Mouse (Mus musculus): ENCODE measurements at regions not wholly inside any gene's neighbourhood (a gene's known extent, or its start where the extent isn't known, plus 50 kb on each side); places are given as distances from the start of the nearest gene placed in this dataset.

DNA sequence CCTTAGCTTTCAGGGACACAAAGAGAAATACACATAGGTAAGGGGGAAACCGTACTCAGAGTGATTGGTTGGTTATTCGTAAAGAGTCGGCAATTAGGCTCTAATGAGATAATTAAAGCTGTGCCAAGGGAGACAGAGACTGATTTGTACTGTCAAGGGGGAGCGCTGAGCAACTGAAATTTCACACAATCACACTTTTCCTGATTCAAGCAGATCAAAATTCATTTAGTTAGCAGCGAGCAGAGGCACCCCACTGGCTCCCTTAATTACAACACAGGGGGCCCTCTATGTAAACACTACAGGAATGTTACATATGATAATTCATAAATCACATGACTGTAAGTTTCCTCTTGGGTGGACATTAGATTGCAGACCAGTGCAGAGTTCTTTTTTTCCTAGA is 180.5 kb downstream of the Phlda1 start:
- H3K79me2 ChIP-seq (ENCODE audit: control insufficient read depth, insufficient read depth, low read length, poor library complexity) = no peaks in the 10 kb centered on the region
- H3K4me1 ChIP-seq (ENCODE audit: control insufficient read depth in 1 of 2, insufficient read depth in 2 of 2, low read length in 2 of 2) = peaks cover 0 to 3% of the 10 kb centered on the region in 2 experiments; a peak in 2 of 4 replicates
- no peaks in the 10 kb centered on the region for H3K9me3 ChIP-seq (replicated peaks; ENCODE audit: insufficient read depth, low read length)
- TF ChIP-seq JUND (IDR thresholded peaks at IDR 0.05; ENCODE audit: low read depth, low read length) (no peak), MAZ (IDR thresholded peaks at IDR 0.05; ENCODE audit: low read depth, low read length) (no peak), NELFE (IDR thresholded peaks at IDR 0.05; ENCODE audit: low read depth, low read length) (no peak), CHD1 (IDR thresholded peaks at IDR 0.05; ENCODE audit: low read depth, low read length) (no peak), MYB (IDR thresholded peaks at IDR 0.05; ENCODE audit: low read depth, low read length) (no peak), USF1 (IDR thresholded peaks at IDR 0.05; ENCODE audit: low read depth, low read length) (no peak)
- H3K27ac ChIP-seq (ENCODE audit: control insufficient read depth, low read depth, low read length) = no peak overlapping the region
- H3K36me3 ChIP-seq (ENCODE audit: control insufficient read depth in 1 of 2, insufficient read depth in 2 of 2, low read length in 2 of 2) = peaks cover 0 to 1% of the 10 kb centered on the region in 2 experiments; a peak in 2 of 4 replicates
- no peak for DNase-seq (ENCODE audit: low read depth, low spot score)
- H3K27me3 ChIP-seq (ENCODE audit: control insufficient read depth in 1 of 2, insufficient read depth in 2 of 2, low read length in 2 of 2) = no peaks in the 10 kb centered on the region; a peak in 1 of 4 replicates
- H3K9ac ChIP-seq (ENCODE audit: control insufficient read depth, low read depth, low read length, poor library complexity, severe bottlenecking) = no peak overlapping the region
- no peak overlapping the region for H3K4me3 ChIP-seq (ENCODE audit: control insufficient read depth in 1 of 2, insufficient read depth in 1 of 2, low read depth in 2 of 2, low read length in 2 of 2)

DNA sequence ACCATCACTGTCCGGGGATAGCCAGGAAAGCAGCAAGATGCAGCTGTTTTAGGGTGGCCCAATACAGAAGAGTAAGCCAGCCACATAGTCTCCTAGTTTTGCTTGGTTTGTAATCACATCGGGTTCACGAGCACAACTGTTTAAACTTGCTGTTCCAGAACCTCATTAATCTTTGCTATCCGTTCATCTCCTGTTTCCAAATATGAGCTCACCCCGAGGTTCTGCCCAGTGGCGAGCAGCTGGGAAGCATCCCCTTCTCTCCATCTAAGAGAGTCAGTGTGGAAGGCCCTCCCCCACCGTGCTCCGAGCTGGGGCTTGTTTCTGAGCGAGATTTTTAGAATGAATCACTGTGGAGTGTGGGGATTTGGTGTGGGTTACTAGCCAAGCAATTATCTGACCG is 183.5 kb downstream of the Phlda1 start:
- Histone ChIP-seq H3K9me3 (replicated peaks; ENCODE audit: insufficient read depth, low read length) (no peaks in the 10 kb centered on the region), H3K4me3 (ENCODE audit: control insufficient read depth in 1 of 2, insufficient read depth in 1 of 2, low read depth in 2 of 2, low read length in 2 of 2) (no peak overlapping the region), H3K79me2 (ENCODE audit: control insufficient read depth, insufficient read depth, low read length, poor library complexity) (no peaks in the 10 kb centered on the region), H3K9ac (ENCODE audit: control insufficient read depth, low read depth, low read length, poor library complexity, severe bottlenecking) (no peak overlapping the region), H3K27me3 (ENCODE audit: control insufficient read depth in 1 of 2, insufficient read depth in 2 of 2, low read length in 2 of 2) (no peaks in the 10 kb centered on the region; a peak in 1 of 4 replicates), H3K27ac (ENCODE audit: control insufficient read depth, low read depth, low read length) (no peak overlapping the region), H3K4me1 (ENCODE audit: control insufficient read depth in 1 of 2, insufficient read depth in 2 of 2, low read length in 2 of 2) (no peaks in the 10 kb centered on the region), H3K36me3 (ENCODE audit: control insufficient read depth in 1 of 2, insufficient read depth in 2 of 2, low read length in 2 of 2) (no peaks in the 10 kb centered on the region)
- no peak for DNase-seq (ENCODE audit: low read depth, low spot score)
- no peak for TF ChIP-seq TAL1 (IDR thresholded peaks at IDR 0.05; ENCODE audit: low read length)
- TF ChIP-seq TBP (IDR thresholded peaks at IDR 0.05; ENCODE audit: low read depth, low read length) = no peak
- TF ChIP-seq SIN3A (IDR thresholded peaks at IDR 0.05; ENCODE audit: low read length) = no peak
- no peak for TF ChIP-seq MAZ (IDR thresholded peaks at IDR 0.05; ENCODE audit: low read depth, low read length)

DNA sequence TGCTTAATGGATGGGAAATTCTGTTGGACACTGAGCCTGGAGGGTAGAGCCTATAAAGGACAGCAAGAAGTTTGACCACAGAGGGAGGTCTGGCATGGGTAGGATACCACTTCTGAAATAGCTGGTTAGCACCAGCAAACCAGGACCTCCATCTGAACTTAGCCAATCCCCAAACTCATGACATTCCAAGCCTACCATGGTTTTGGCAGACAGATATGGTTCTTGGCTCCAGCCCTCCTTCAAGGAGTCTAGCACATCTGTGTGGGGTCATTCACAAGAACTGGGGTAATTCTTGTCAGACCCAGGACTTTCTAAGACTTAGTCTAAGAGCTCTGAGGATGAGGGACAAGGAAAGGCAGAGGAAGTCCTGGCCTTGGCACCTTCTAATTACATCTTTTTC is 187.7 kb downstream of the Phlda1 start:
- Histone ChIP-seq H3K9ac (ENCODE audit: control insufficient read depth, low read depth, low read length, poor library complexity, severe bottlenecking) (no peak overlapping the region), H3K27ac (ENCODE audit: control insufficient read depth, low read depth, low read length) (no peak overlapping the region), H3K27me3 (ENCODE audit: control insufficient read depth in 1 of 2, insufficient read depth in 2 of 2, low read length in 2 of 2) (no peaks in the 10 kb centered on the region; a peak in 2 of 4 replicates), H3K4me1 (ENCODE audit: control insufficient read depth in 1 of 2, insufficient read depth in 2 of 2, low read length in 2 of 2) (no peaks in the 10 kb centered on the region), H3K4me3 (ENCODE audit: control insufficient read depth in 1 of 2, insufficient read depth in 1 of 2, low read depth in 2 of 2, low read length in 2 of 2) (no peak overlapping the region), H3K9me3 (replicated peaks; ENCODE audit: insufficient read depth, low read length) (no peaks in the 10 kb centered on the region), H3K36me3 (ENCODE audit: control insufficient read depth in 1 of 2, insufficient read depth in 2 of 2, low read length in 2 of 2) (no peaks in the 10 kb centered on the region), H3K79me2 (ENCODE audit: control insufficient read depth, insufficient read depth, low read length, poor library complexity) (no peaks in the 10 kb centered on the region)
- DNase-seq (ENCODE audit: low read depth, low spot score) = no peak
- TF ChIP-seq CHD1 (IDR thresholded peaks at IDR 0.05; ENCODE audit: low read depth, low read length) (no peak), TCF12 (IDR thresholded peaks at IDR 0.05; ENCODE audit: low read depth, low read length) (no peak), MYC (IDR thresholded peaks at IDR 0.05; ENCODE audit: low read depth, low read length) (no peak), MAX (IDR thresholded peaks at IDR 0.05; ENCODE audit: low read length) (no peak), KAT2A (conservative IDR thresholded peaks at IDR 0.05; ENCODE audit: low read depth, low read length) (no peak), TBP (IDR thresholded peaks at IDR 0.05; ENCODE audit: low read depth, low read length) (no peak), NELFE (IDR thresholded peaks at IDR 0.05; ENCODE audit: low read depth, low read length) (no peak), RCOR1 (IDR thresholded peaks at IDR 0.05; ENCODE audit: low read depth, low read length) (no peak)

Measured in MEL (cell line).